7 mouse cellular contexts compared by ENCODE assay signal in genomic region chr19:5704163-5704800, GRCm38 (mm10). TPM values are rescaled to one million over a fixed set of nuclear protein-coding genes. Genes with fewer than 3 reads are reported as not detected.
DNase-seq lines count a peak whose midpoint lies in the region; ATAC-seq and TF ChIP-seq lines count a peak whose summit lies in the region.

TSS of gene Kcnk7 (plus strand) at chr19:5704367.

- ATAC-seq in erythroblast, adult 5-6 weeks (replicated peaks; ENCODE audit: low FRiP score, poor library complexity, severe bottlenecking), result peak; percentile 86
- ATAC-seq in liver, postnatal 0 days, result peak; percentile 65

- no peaks in the 10 kb centered on the region for H3K27me3 ChIP-seq in liver, postnatal 0 days (ENCODE audit: insufficient read depth, low read length)

- H3K4me2 ChIP-seq in liver, postnatal 0 days (ENCODE audit: low read depth, low read length), result peak within 1 kb of the TSS; percentile 31

- TF ChIP-seq EP300 in liver, postnatal 0 days (IDR thresholded peaks at IDR 0.05; ENCODE audit: low read depth), result no peak

- H3K27ac ChIP-seq in liver, postnatal 0 days (ENCODE audit: low read depth), result peak within 1 kb of the TSS; percentile 46

- H3K9me3 ChIP-seq in liver, postnatal 0 days (ENCODE audit: low read length), result no peaks in the 10 kb centered on the region

- H3K4me1 ChIP-seq in liver, postnatal 0 days (ENCODE audit: insufficient read depth), result peaks cover 16% of the 10 kb centered on the region

- no peak within 1 kb of the TSS for H3K9ac ChIP-seq in liver, postnatal 0 days (replicated peaks)

- 65% methylated on average over 17 of the region's 17 CpGs for WGBS in liver, postnatal 0 days (ENCODE audit: insufficient replicate concordance)

- no peak within 1 kb of the TSS for H3K4me3 ChIP-seq in liver, postnatal 0 days (ENCODE audit: low read depth, low read length)

- TF ChIP-seq CTCF in liver, postnatal 0 days (IDR thresholded peaks at IDR 0.05; ENCODE audit: low read depth), result no peak

- peak; percentile 59 for DNase-seq in spleen, adult 12 weeks (ENCODE audit: low spot score)
- no peak for DNase-seq in spleen, adult 18-20 months
- DNase-seq in liver, postnatal 0 days, result peak; percentile 68
- peak; percentile 51 for DNase-seq in thymus, postnatal 4 days
- DNase-seq in adrenal gland, postnatal 36 days, result no peak
- no peak for DNase-seq in urinary bladder, adult 2 months (ENCODE audit: low spot score)

- H3K36me3 ChIP-seq in liver, postnatal 0 days (replicated peaks; ENCODE audit: insufficient read depth, low read length), result peaks cover 68% of the 10 kb centered on the region

RNA-seq across cellular contexts. Expression of gene Kcnk7, which starts in this region (rescaled TPM):
- not detected in 2 replicates for total RNA-seq in erythroblast, adult 5-6 weeks (2015; ENCODE audit: low replicate concordance)
- total RNA-seq in erythroblast, adult 5-6 weeks (2017; ENCODE audit: low replicate concordance), result not detected in 2 replicates
- polyA plus RNA-seq in liver, postnatal 0 days (2015; fragmentation: Nextera tagmentation; extraction: Ambion mirVana), result 0.17 and 0.18 TPM in 2 replicates
- not detected for total RNA-seq in adrenal gland, postnatal 36 days (2021)
- polyA plus RNA-seq in urinary bladder, adult 2 months (2012; rRNA removed), result 0.13 and 0.25 TPM in 2 replicates

Comparison
In these comparisons a context has a peak if more than half of its experiments do, and no peak if none do; other contexts are left out.
1. DNase-seq: peak in spleen, adult 12 weeks (single experiment) and thymus, postnatal 4 days (single experiment); none in spleen, adult 18-20 months (0 of 2), adrenal gland, postnatal 36 days (0 of 2) and urinary bladder, adult 2 months (single experiment).
2. Peak in ATAC-seq in erythroblast, adult 5-6 weeks; RNA of the gene not detected or under 1 TPM.
3. Peak in DNase-seq, ATAC-seq, H3K27ac ChIP-seq and H3K4me2 ChIP-seq in liver, postnatal 0 days; RNA of the gene not detected or under 1 TPM.